In the genomic region with DNA sequence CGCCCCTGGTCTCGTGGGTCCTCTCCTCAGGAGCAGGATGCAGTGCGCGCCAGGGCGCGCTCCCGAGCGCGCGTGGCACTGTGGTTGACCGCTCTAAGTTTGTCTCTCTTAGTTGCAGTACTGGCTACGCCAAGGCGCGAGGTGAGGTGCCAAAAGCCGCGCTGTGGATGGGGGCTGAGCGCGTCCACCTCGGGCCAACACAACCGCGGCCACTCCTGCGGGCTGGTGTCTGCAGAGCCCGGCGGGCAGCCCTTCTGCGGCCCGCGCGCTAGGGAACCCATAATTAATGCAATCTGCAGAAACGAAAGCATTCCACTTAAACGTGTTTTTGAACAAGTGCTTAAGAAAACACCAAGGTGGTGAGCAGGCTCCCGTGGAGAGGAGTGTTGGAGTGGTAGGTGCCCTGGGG, we compare ENCODE assay signal across 7 mouse cellular contexts. TPM values are rescaled to one million over a fixed set of nuclear protein-coding genes. Genes with fewer than 3 reads are reported as not detected.
DNase-seq lines count a peak whose midpoint lies in the region; ATAC-seq lines count a peak whose summit lies in the region.

No protein-coding gene starts in this region.

- H3K4me2 ChIP-seq in forebrain, embryonic 14.5 days (ENCODE audit: low read length) = peak overlapping the region; percentile 60
- peak overlapping the region; percentile 89 for H3K4me2 ChIP-seq in hindbrain, embryonic 14.5 days (replicated peaks)

- DNase-seq in urinary bladder, postnatal 14 days (ENCODE audit: low spot score) = peak; percentile 25
- DNase-seq in urinary bladder, postnatal 4 days (ENCODE audit: low spot score in 2 of 2) = no peak
- DNase-seq in forebrain, embryonic 14.5 days (ENCODE audit: low spot score) = no peak
- no peak for DNase-seq in hindbrain, embryonic 14.5 days (ENCODE audit: low spot score)
- DNase-seq in lung, postnatal 14 days = peak; percentile 20
- no peak for DNase-seq in spleen, adult 18-20 months
- no peak for DNase-seq in thymus, postnatal 25 days

- peak overlapping the region; percentile 21 for H3K4me3 ChIP-seq in forebrain, embryonic 14.5 days (ENCODE audit: low read depth, low read length)
- peak overlapping the region; percentile 45 for H3K4me3 ChIP-seq in hindbrain, embryonic 14.5 days (replicated peaks; ENCODE audit: low read length)

- no peak overlapping the region for H3K9ac ChIP-seq in forebrain, embryonic 14.5 days (ENCODE audit: low read length)
- 0 out of 2 replicates have a peak overlapping the region, but pooled peaks have one; percentile 40 for H3K9ac ChIP-seq in hindbrain, embryonic 14.5 days

- no peak overlapping the region for H3K27ac ChIP-seq in forebrain, embryonic 14.5 days (ENCODE audit: low read depth, low read length)
- no peak overlapping the region for H3K27ac ChIP-seq in hindbrain, embryonic 14.5 days

- H3K27me3 ChIP-seq in forebrain, embryonic 14.5 days (replicated peaks; ENCODE audit: control insufficient read depth, insufficient read depth, low read length) = peaks cover 54% of the 10 kb centered on the region
- peaks cover 72% of the 10 kb centered on the region for H3K27me3 ChIP-seq in hindbrain, embryonic 14.5 days (ENCODE audit: control insufficient read depth, insufficient read depth, low read length)

- H3K36me3 ChIP-seq in forebrain, embryonic 14.5 days (ENCODE audit: control insufficient read depth, insufficient read depth, low read length) = no peaks in the 10 kb centered on the region
- no peaks in the 10 kb centered on the region for H3K36me3 ChIP-seq in hindbrain, embryonic 14.5 days (replicated peaks; ENCODE audit: control insufficient read depth, insufficient read depth)

- H3K9me3 ChIP-seq in forebrain, embryonic 14.5 days (replicated peaks; ENCODE audit: control insufficient read depth, low read length) = no peaks in the 10 kb centered on the region
- H3K9me3 ChIP-seq in hindbrain, embryonic 14.5 days (ENCODE audit: control insufficient read depth, low read length) = no peaks in the 10 kb centered on the region

- no peak for ATAC-seq in forebrain, embryonic 14.5 days
- no peak for ATAC-seq in hindbrain, embryonic 14.5 days (ENCODE audit: low FRiP score)

- under 1% methylated on average over 31 of the region's 31 CpGs for WGBS in forebrain, embryonic 14.5 days
- under 1% methylated on average over 31 of the region's 31 CpGs for WGBS in hindbrain, embryonic 14.5 days

- no peaks in the 10 kb centered on the region for H3K4me1 ChIP-seq in forebrain, embryonic 14.5 days (ENCODE audit: control insufficient read depth, insufficient read depth, low read length)
- peaks cover 14% of the 10 kb centered on the region for H3K4me1 ChIP-seq in hindbrain, embryonic 14.5 days (replicated peaks; ENCODE audit: control insufficient read depth, insufficient read depth, low read length)

RNA-seq across cellular contexts. Expression of gene Smoc2, which starts 1.1 kb away (rescaled TPM):
- 1.3 and 2.2 TPM in 2 replicates for polyA plus RNA-seq in forebrain, embryonic 14.5 days (2014; fragmentation: Nextera tagmentation; extraction: Ambion mirVana)
- 3.5 and 5.3 TPM in 2 replicates for polyA plus RNA-seq in hindbrain, embryonic 14.5 days (2014; fragmentation: Nextera tagmentation; extraction: Ambion mirVana)

Comparison
In these comparisons a context has a peak if more than half of its experiments do, and no peak if none do; other contexts are left out.
1. DNase-seq: peak in urinary bladder, postnatal 14 days (single experiment) and lung, postnatal 14 days (single experiment); none in urinary bladder, postnatal 4 days (0 of 2), forebrain, embryonic 14.5 days (single experiment), hindbrain, embryonic 14.5 days (single experiment), spleen, adult 18-20 months (0 of 2) and thymus, postnatal 25 days (single experiment).